Mouse (Mus musculus) CH12.LX (cell line): ENCODE data around the gene Apobec4. TPM values are rescaled to one million over a fixed set of nuclear protein-coding genes. Genes with fewer than 3 reads are reported as not detected.

Source experiments
- DNase-seq: peaks from one replicate; pipeline ENCODE4 v3.0.0-alpha.2; 2013; ENCODE audit errors: extremely low read depth
- H3K27ac ChIP-seq: 2 replicates; pipeline ENCODE4 v1.5.1; 2012; ENCODE audit warnings: low read depth, mild to moderate bottlenecking, control low read depth, moderate library complexity; ENCODE audit not compliant: insufficient read depth
- H3K27me3 ChIP-seq: replicated peaks from 2 replicates; pipeline ENCODE3; 2012; ENCODE audit warnings: inconsistent platforms
- H3K36me3 ChIP-seq, 2 experiments: replicated peaks in 1 of 2; 2 replicates each; pipeline versions ENCODE3 to v1.6.1; 2012; ENCODE audit warnings: inconsistent platforms in 1 of 2, low read length in 1 of 2, mild to moderate bottlenecking in 1 of 2, mixed read lengths in 1 of 2, moderate library complexity in 1 of 2; ENCODE audit not compliant: control insufficient read depth in 1 of 2, insufficient read depth in 1 of 2
- H3K4me1 ChIP-seq, 2 experiments: 2 replicates each; pipeline ENCODE4 v1.6.1; 2012; ENCODE audit warnings: inconsistent platforms in 1 of 2, moderate library complexity in 1 of 2; ENCODE audit not compliant: insufficient read depth in 2 of 2, control insufficient read depth in 1 of 2
- H3K4me2 ChIP-seq: 2 replicates; pipeline ENCODE4 v1.6.1; 2012; ENCODE audit warnings: low read depth, mild to moderate bottlenecking, control low read depth; ENCODE audit not compliant: poor library complexity, insufficient read depth, severe bottlenecking
- H3K4me3 ChIP-seq, 3 experiments: fragments of 150-350 bp in 1 of 3; sonication (generic) in 1 of 3; replicated peaks in 1 of 3; 2 replicates each; pipeline versions ENCODE3 to v1.5.1; 2011 to 2012; ENCODE audit warnings: low read depth in 2 of 3, low read length in 2 of 3, mild to moderate bottlenecking in 2 of 3, moderate library complexity in 2 of 3, control low read depth in 1 of 3, improper control_type of control experiment in 1 of 3, inconsistent platforms in 1 of 3, mixed read lengths in 1 of 3; ENCODE audit not compliant: poor library complexity in 1 of 3
- H3K79me2 ChIP-seq: replicated peaks from 2 replicates; pipeline ENCODE4 v1.6.1; 2012; ENCODE audit warnings: mild to moderate bottlenecking, moderate library complexity; ENCODE audit not compliant: control insufficient read depth, poor library complexity, insufficient read depth, severe bottlenecking; ENCODE audit errors: extremely low read depth
- H3K9ac ChIP-seq: 2 replicates; pipeline ENCODE4 v1.6.1; 2012; ENCODE audit warnings: low read depth, mild to moderate bottlenecking, control low read depth, moderate library complexity; ENCODE audit not compliant: insufficient read depth
- H3K9me3 ChIP-seq: replicated peaks from 2 replicates; pipeline ENCODE3; 2012; ENCODE audit warnings: low read length, inconsistent platforms, mixed read lengths
- BHLHE40 ChIP-seq: IDR thresholded peaks from 2 replicates; pipeline ENCODE4 v1.6.1; 2011; ENCODE audit warnings: mild to moderate bottlenecking, low read depth, low read length, improper control_type of control experiment
- CHD2 ChIP-seq: IDR thresholded peaks from 2 replicates; pipeline ENCODE4 v1.6.1; 2011; ENCODE audit warnings: low read length, improper control_type of control experiment
- CTCF ChIP-seq, 2 experiments: IDR thresholded peaks in 1 of 2; conservative IDR thresholded peaks in 1 of 2; 2 replicates each; pipeline ENCODE4 v1.5.1; 2011 to 2012; ENCODE audit warnings: low read depth in 2 of 2, low read length in 2 of 2, improper control_type of control experiment in 1 of 2, inconsistent platforms in 1 of 2, mild to moderate bottlenecking in 1 of 2, moderate library complexity in 1 of 2
- E2F4 ChIP-seq: IDR thresholded peaks from 2 replicates; pipeline ENCODE4 v1.6.1; 2011; ENCODE audit warnings: low read depth, low read length, improper control_type of control experiment; ENCODE audit not compliant: insufficient replicate concordance
- EP300 ChIP-seq: IDR thresholded peaks from 2 replicates; pipeline ENCODE4 v1.6.1; 2011; ENCODE audit warnings: low read length, improper control_type of control experiment
- ETS1 ChIP-seq: conservative IDR thresholded peaks from 2 replicates; pipeline ENCODE4 v1.6.1; 2012; ENCODE audit warnings: low read depth, mild to moderate bottlenecking, inconsistent platforms, low read length, improper control_type of control experiment, moderate library complexity
- GABPA ChIP-seq: IDR thresholded peaks from 2 replicates; pipeline ENCODE4 v1.6.1; 2012; ENCODE audit warnings: low read depth, low read length, improper control_type of control experiment, inconsistent platforms; ENCODE audit not compliant: insufficient replicate concordance
- IRF4 ChIP-seq: IDR thresholded peaks from 2 replicates; pipeline ENCODE4 v1.6.1; 2014; ENCODE audit warnings: low read depth, mild to moderate bottlenecking, inconsistent platforms, low read length, improper control_type of control experiment
- JUN ChIP-seq: IDR thresholded peaks from 2 replicates; pipeline ENCODE4 v1.6.1; 2011; ENCODE audit warnings: low read depth, mild to moderate bottlenecking, low read length, improper control_type of control experiment, moderate library complexity; ENCODE audit not compliant: insufficient read depth
- KAT2A ChIP-seq: IDR thresholded peaks from 2 replicates; pipeline ENCODE4 v1.6.1; 2012; ENCODE audit warnings: low read length, improper control_type of control experiment, inconsistent platforms; ENCODE audit not compliant: insufficient replicate concordance
- MAX ChIP-seq: IDR thresholded peaks from 2 replicates; pipeline ENCODE4 v1.6.1; 2011; ENCODE audit warnings: low read length, improper control_type of control experiment
- MAZ ChIP-seq: IDR thresholded peaks from 2 replicates; pipeline ENCODE4 v1.6.1; 2012; ENCODE audit warnings: low read depth, mild to moderate bottlenecking, inconsistent platforms, low read length, improper control_type of control experiment, moderate library complexity
- MEF2A ChIP-seq: IDR thresholded peaks from 2 replicates; pipeline ENCODE4 v1.6.1; 2014; ENCODE audit warnings: low read depth, mild to moderate bottlenecking, inconsistent platforms, low read length, improper control_type of control experiment, borderline replicate concordance
- MXI1 ChIP-seq: IDR thresholded peaks from 2 replicates; pipeline ENCODE4 v1.6.1; 2011; ENCODE audit warnings: mild to moderate bottlenecking, low read depth, low read length, improper control_type of control experiment
- MYC ChIP-seq: IDR thresholded peaks from 2 replicates; pipeline ENCODE4 v1.6.1; 2011; ENCODE audit warnings: low read depth, mild to moderate bottlenecking, improper control_type of control experiment, low read length
- NELFE ChIP-seq: IDR thresholded peaks from 2 replicates; pipeline ENCODE4 v1.6.1; 2011; ENCODE audit warnings: low read depth, low read length, improper control_type of control experiment
- NRF1 ChIP-seq: IDR thresholded peaks from 2 replicates; pipeline ENCODE4 v1.6.1; 2014; ENCODE audit warnings: low read depth, mild to moderate bottlenecking, inconsistent platforms, low read length, improper control_type of control experiment, moderate library complexity
- PAX5 ChIP-seq: IDR thresholded peaks from 2 replicates; pipeline ENCODE4 v1.6.1; 2012; ENCODE audit warnings: low read length, inconsistent platforms, mixed read lengths
- RAD21 ChIP-seq: IDR thresholded peaks from 2 replicates; pipeline ENCODE4 v1.6.1; 2011; ENCODE audit warnings: low read depth, mild to moderate bottlenecking, low read length, improper control_type of control experiment, moderate library complexity
- SIN3A ChIP-seq: IDR thresholded peaks from 2 replicates; pipeline ENCODE4 v1.6.1; 2012; ENCODE audit warnings: low read length, improper control_type of control experiment, inconsistent platforms
- SMC3 ChIP-seq: IDR thresholded peaks from 2 replicates; pipeline ENCODE4 v1.6.1; 2011; ENCODE audit warnings: low read depth, low read length, improper control_type of control experiment
- TBP ChIP-seq: conservative IDR thresholded peaks from 2 replicates; pipeline ENCODE4 v1.6.1; 2011; ENCODE audit warnings: low read depth, low read length, improper control_type of control experiment
- TCF12 ChIP-seq: IDR thresholded peaks from 2 replicates; pipeline ENCODE4 v1.6.1; 2014; ENCODE audit warnings: low read depth, mild to moderate bottlenecking, inconsistent platforms, low read length, improper control_type of control experiment
- UBTF ChIP-seq: IDR thresholded peaks from 2 replicates; pipeline ENCODE4 v1.6.1; 2012; ENCODE audit warnings: low read depth, mild to moderate bottlenecking, inconsistent platforms, low read length, improper control_type of control experiment, moderate library complexity
- USF1 ChIP-seq: IDR thresholded peaks from 2 replicates; pipeline ENCODE4 v1.6.1; 2014; ENCODE audit warnings: low read depth, mild to moderate bottlenecking, inconsistent platforms, low read length, improper control_type of control experiment
- USF2 ChIP-seq: conservative IDR thresholded peaks from 2 replicates; pipeline ENCODE4 v1.6.1; 2011; ENCODE audit warnings: low read depth, low read length, improper control_type of control experiment
- ZC3H11A ChIP-seq: IDR thresholded peaks from 2 replicates; pipeline ENCODE4 v1.6.1; 2012; ENCODE audit warnings: low read depth, mild to moderate bottlenecking, inconsistent platforms, low read length, improper control_type of control experiment
- ZKSCAN1 ChIP-seq: IDR thresholded peaks from 2 replicates; pipeline ENCODE4 v1.6.1; 2012; ENCODE audit warnings: low read depth, inconsistent platforms, low read length, improper control_type of control experiment, borderline replicate concordance
- ZMIZ1 ChIP-seq: IDR thresholded peaks from 2 replicates; pipeline ENCODE4 v1.6.1; 2012; ENCODE audit warnings: low read depth, mild to moderate bottlenecking, inconsistent platforms, low read length, improper control_type of control experiment
- ZNF384 ChIP-seq: IDR thresholded peaks from 2 replicates; pipeline ENCODE4 v1.6.1; 2012; ENCODE audit warnings: low read depth, low read length, improper control_type of control experiment, inconsistent platforms
- dilution Hi-C: fragments of 300-500 bp; cut with MboI; formaldehyde crosslinking; loops from 2 replicates; pipeline ENCODE4 v1.14.3; 2020; ENCODE audit warnings: low sequenced_read_pairs; ENCODE audit not compliant: extremely low pct_unique_long_range_greater_than_20kb, extremely low pct_ligation_motif_present
- in situ Hi-C: fragments of 300-500 bp; cut with MboI; formaldehyde crosslinking; loops from 3 replicates; pipeline ENCODE4 v1.14.3; 2019; ENCODE audit warnings: low sequenced_read_pairs, low pct_ligation_motif_present, low pct_unique_long_range_greater_than_20kb, mixed read lengths
- polyA plus RNA-seq: library from polyadenylated mRNA; unstranded; fragments of >175 nt; gene quantifications from 2 replicates; pipeline ENCODE4 v1.2.1, GENCODE M21; 2012; ENCODE audit warnings: low read depth; ENCODE audit not compliant: insufficient read length
- total RNA-seq, 2 experiments: library from RNA; depleted of rRNA; stranded (reverse); fragments of 300-350 nt in 1 of 2; fragments of >200 nt in 1 of 2; gene quantifications; 2 replicates each; pipeline ENCODE4 v1.2.3; 2012 to 2014

Apobec4 gene
- total and polyA plus RNA-seq, 3 experiments, result not detected

DNA sequence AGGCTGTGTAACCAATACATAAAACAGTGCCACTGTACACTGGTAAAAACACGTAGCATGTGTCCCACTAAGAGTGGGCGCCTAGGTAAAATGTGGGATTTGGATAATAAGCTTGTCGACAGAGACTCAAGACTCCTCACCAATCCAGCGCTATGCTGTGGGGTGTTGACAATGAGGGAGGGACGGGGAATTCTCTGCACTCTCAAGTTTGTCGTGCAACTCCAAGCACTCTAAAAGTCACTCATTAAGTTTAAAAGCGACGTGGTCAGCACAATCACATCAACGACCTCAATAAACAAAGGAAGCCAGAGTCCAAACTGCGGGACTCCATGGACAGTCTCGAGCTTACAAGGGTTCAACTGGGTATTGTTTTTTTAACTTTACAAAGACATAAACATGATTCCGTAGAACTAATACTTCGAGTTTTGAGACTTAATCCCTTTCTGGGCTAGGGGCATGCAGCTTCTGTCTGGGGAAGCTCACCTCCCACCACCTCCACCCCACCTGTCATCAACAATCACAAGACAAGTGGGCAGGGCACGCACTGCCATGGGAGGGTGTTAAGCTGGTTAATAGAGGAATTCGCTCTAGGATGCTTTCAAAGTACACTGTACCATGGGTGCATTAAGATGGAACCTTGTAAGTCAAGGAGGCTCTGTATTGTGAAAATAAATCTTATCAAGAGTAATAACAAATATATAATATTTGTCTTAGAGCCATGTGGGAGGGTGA is 7.1 kb upstream of the Apobec4 start:
- no peak overlapping the region for H3K4me3 ChIP-seq
- H3K4me2 ChIP-seq, result no peak overlapping the region
- no peaks in the 10 kb centered on the region for H3K9me3 ChIP-seq
- no peaks in the 10 kb centered on the region for H3K4me1 ChIP-seq
- H3K79me2 ChIP-seq, result no peaks in the 10 kb centered on the region
- H3K36me3 ChIP-seq, result no peaks in the 10 kb centered on the region
- no peak overlapping the region for H3K27ac ChIP-seq
- DNase-seq, result no peak
- in situ Hi-C loops, result loop anchor here (10.0 kb wide), 1 partner anchor 218 kb away; no protein-coding TSS in a partner anchor
- H3K9ac ChIP-seq, result no peak overlapping the region
- H3K27me3 ChIP-seq, result no peaks in the 10 kb centered on the region
- TF ChIP-seq SMC3 (no peak), E2F4 (no peak), TCF12 (no peak), IRF4 (no peak), MAX (no peak), USF1 (no peak), MYC (no peak), KAT2A (no peak), EP300 (no peak), NELFE (no peak), ZKSCAN1 (no peak), JUN (no peak), ETS1 (no peak)
- dilution Hi-C loops, result no loop called here

DNA sequence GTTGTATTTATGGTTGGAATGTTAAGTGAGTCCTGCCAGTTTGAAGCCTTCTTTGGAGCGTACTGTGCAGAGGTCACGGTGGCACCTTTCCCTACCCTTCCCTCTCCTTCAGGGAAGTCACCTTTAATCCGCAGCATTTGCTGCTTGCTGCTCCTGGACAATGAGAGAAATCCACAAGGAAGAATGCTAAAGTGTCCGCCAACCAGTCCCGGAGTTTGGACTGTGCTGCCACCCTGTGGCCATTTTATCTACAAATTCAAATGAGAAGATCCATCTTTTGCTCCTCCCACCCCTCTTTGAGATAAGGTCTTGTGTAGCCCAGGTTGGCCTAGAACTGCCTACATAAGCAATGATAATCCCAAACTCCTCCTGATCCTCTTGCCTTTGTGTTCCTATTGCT is 3.9 kb upstream of the Apobec4 start:
- Histone ChIP-seq H3K36me3 (no peaks in the 10 kb centered on the region), H3K9ac (no peak overlapping the region), H3K27ac (no peak overlapping the region), H3K4me2 (no peak overlapping the region), H3K4me3 (no peak overlapping the region), H3K27me3 (no peaks in the 10 kb centered on the region), H3K79me2 (no peaks in the 10 kb centered on the region), H3K4me1 (peaks cover 0 to 11% of the 10 kb centered on the region in 2 experiments; a peak in 3 of 4 replicates), H3K9me3 (no peaks in the 10 kb centered on the region)
- in situ Hi-C loops, result loop anchor here (10.0 kb wide), 1 partner anchor 222 kb away; no protein-coding TSS in a partner anchor
- peak; percentile 57 for DNase-seq
- dilution Hi-C loops, result no loop called here
- TF ChIP-seq MYC (no peak), SMC3 (peak; percentile 83), UBTF (no peak), ZNF384 (no peak), MEF2A (0 out of 2 replicates have a peak, but pooled peaks have one; percentile 19), E2F4 (no peak), SIN3A (no peak), MAZ (no peak), PAX5 (no peak), CTCF (conservative IDR thresholded peaks at IDR 0.05 in 1 of 2, IDR thresholded peaks at IDR 0.05 in 1 of 2; ENCODE audit: low read depth in 2 of 2, low read length in 2 of 2) (peak in 1 of 2 experiments; percentile 79; a peak in 2 of 4 replicates), ZMIZ1 (no peak), RAD21 (peak; percentile 78), TCF12 (no peak), JUN (no peak), GABPA (no peak), TBP (no peak), EP300 (no peak), BHLHE40 (no peak), KAT2A (no peak), ZC3H11A (0 out of 2 replicates have a peak, but pooled peaks have one; percentile 25), CHD2 (no peak), MXI1 (no peak), NRF1 (no peak), USF2 (no peak)
